Mouse (Mus musculus) midbrain, embryonic 14.5 days (tissue): ENCODE data around the gene Prmt8. TPM values are rescaled to one million over a fixed set of nuclear protein-coding genes. Genes with fewer than 3 reads are reported as not detected.
A peak's percentile ranks its signal among the peaks of the same experiment; 100 is the strongest.

Source experiments
- ATAC-seq: fragments of 200-750 bp; cut with Nextera tagmentation; 2 replicates; pipeline ENCODE4 v1.8.0; 2017; ENCODE audit warnings: moderate number of reproducible peaks, moderate library complexity; ENCODE audit not compliant: low FRiP score, low TSS enrichment
- DNase-seq: peaks from one replicate; pipeline ENCODE4 v3.0.0-alpha.2; 2015
- H3K27ac ChIP-seq: fragments of 300-500 bp; sonication (generic); replicated peaks from 2 replicates; pipeline ENCODE4 v1.5.1; 2014; ENCODE audit warnings: mild to moderate bottlenecking, low read depth, low read length, moderate library complexity
- H3K27me3 ChIP-seq: fragments of 300-500 bp; sonication (generic); 2 replicates; pipeline ENCODE4 v1.6.1; 2014; ENCODE audit warnings: low read length, control low read depth, mixed read lengths; ENCODE audit not compliant: control insufficient read depth, insufficient read depth
- H3K36me3 ChIP-seq: fragments of 300-500 bp; sonication (generic); 2 replicates; pipeline ENCODE4 v1.6.1; 2014; ENCODE audit warnings: low read length, control low read depth; ENCODE audit not compliant: control insufficient read depth, insufficient read depth
- H3K4me1 ChIP-seq: fragments of 300-500 bp; sonication (generic); 2 replicates; pipeline ENCODE4 v1.6.1; 2014; ENCODE audit warnings: mild to moderate bottlenecking, antibody characterized with exemption, low read length, control low read depth; ENCODE audit not compliant: control insufficient read depth, insufficient read depth
- H3K4me2 ChIP-seq: fragments of 300-500 bp; sonication (generic); 2 replicates; pipeline ENCODE4 v1.6.1; 2014; ENCODE audit warnings: mild to moderate bottlenecking, low read length, moderate library complexity
- H3K4me3 ChIP-seq: fragments of 300-500 bp; sonication (generic); replicated peaks from 2 replicates; pipeline ENCODE4 v1.5.1; 2014; ENCODE audit warnings: low read depth, low read length
- H3K9ac ChIP-seq: fragments of 300-500 bp; sonication (generic); replicated peaks from 2 replicates; pipeline ENCODE4 v1.6.1; 2014; ENCODE audit warnings: mild to moderate bottlenecking, low read length, moderate library complexity
- H3K9me3 ChIP-seq: fragments of 300-500 bp; sonication (generic); 2 replicates; pipeline ENCODE4 v1.6.1; 2016; ENCODE audit warnings: low read length, control low read depth, mixed read lengths; ENCODE audit not compliant: control insufficient read depth
- WGBS: fragments of 180-500 bp; shearing (Covaris S2); extraction: QIAGEN DNeasy Blood & Tissue Kit; methylation state at CpG from one replicate; pipeline ENCODE4 v1.1.7; 2014; 5-methylcytosine and 5-hydroxymethylcytosine counted together
- polyA plus RNA-seq: library from polyadenylated mRNA; unstranded; fragments of >200 nt; fragmentation: Nextera tagmentation; extraction: Ambion mirVana; gene quantifications from 2 replicates; pipeline ENCODE4 v1.2.1, GENCODE M21; 2014

Prmt8 gene
- polyA plus RNA-seq, 1 experiment from 2014 or later = 28.5 TPM

- Histone ChIP-seq H3K36me3 (no peaks in the 10 kb centered on the region), H3K4me2 (peak overlapping the region; percentile 35), H3K27ac (peak overlapping the region; percentile 63), H3K9ac (no peak overlapping the region; the same call in 1 of the 2 replicates), H3K4me3 (peak overlapping the region; percentile 2; the same call in 1 of the 2 replicates), H3K27me3 (no peaks in the 10 kb centered on the region), H3K4me1 (peaks cover 16% of the 10 kb centered on the region), H3K9me3 (no peaks in the 10 kb centered on the region)
- ATAC-seq (peak; percentile 57; the same call in 1 of the 2 replicates), DNase-seq (peak; percentile 70)
- 5% methylated on average over 21 of the region's 21 CpGs for WGBS
Observed at GRCm38 (mm10) chr6:127717239-127718137, 51.8 kb downstream of the Prmt8 start.

- H3K27me3 ChIP-seq = no peaks in the 10 kb centered on the region
- WGBS = 53% methylated on average over 5 of the region's 5 CpGs
- ATAC-seq (no peak), DNase-seq (no peak)
- no peak overlapping the region for H3K4me2 ChIP-seq
- H3K9me3 ChIP-seq = no peaks in the 10 kb centered on the region
- H3K4me3 ChIP-seq = no peak overlapping the region
- peaks cover 3% of the 10 kb centered on the region; the same call in 1 of the 2 replicates for H3K36me3 ChIP-seq
- H3K4me1 ChIP-seq = peaks cover 16% of the 10 kb centered on the region
- H3K27ac ChIP-seq = no peak overlapping the region
- no peak overlapping the region for H3K9ac ChIP-seq
Observed at GRCm38 (mm10) chr6:127715428-127715827, 53.8 kb downstream of the Prmt8 start.

GRCm38 (mm10) chr6:127714906-127715305 lies 54.4 kb downstream of the Prmt8 start:
- DNase-seq = no peak
- no peak overlapping the region for H3K4me3 ChIP-seq
- no peak overlapping the region for H3K9ac ChIP-seq
- no peak overlapping the region for H3K27ac ChIP-seq
- no peaks in the 10 kb centered on the region for H3K9me3 ChIP-seq
- no peak overlapping the region for H3K4me2 ChIP-seq
- WGBS = 85% methylated on average over 5 of the region's 5 CpGs
- H3K4me1 ChIP-seq = peaks cover 16% of the 10 kb centered on the region
- H3K27me3 ChIP-seq = no peaks in the 10 kb centered on the region
- H3K36me3 ChIP-seq = peaks cover 3% of the 10 kb centered on the region; the same call in 1 of the 2 replicates
- no peak for ATAC-seq

GRCm38 (mm10) chr6:127708218-127708628 lies 61.0 kb downstream of the Prmt8 start:
- WGBS = 65% methylated on average over 1 of the region's 1 CpGs
- peaks cover 10% of the 10 kb centered on the region for H3K4me1 ChIP-seq
- no peak overlapping the region for H3K4me3 ChIP-seq
- H3K27me3 ChIP-seq = no peaks in the 10 kb centered on the region
- peaks cover 6% of the 10 kb centered on the region; the same call in 1 of the 2 replicates for H3K36me3 ChIP-seq
- no peak for ATAC-seq
- H3K4me2 ChIP-seq = no peak overlapping the region
- no peak overlapping the region; the same call in 1 of the 2 replicates for H3K27ac ChIP-seq
- H3K9ac ChIP-seq = no peak overlapping the region
- peak; percentile 50 for DNase-seq
- H3K9me3 ChIP-seq = no peaks in the 10 kb centered on the region

- Histone ChIP-seq H3K4me3 (no peak overlapping the region), H3K27ac (peak overlapping the region; percentile 77), H3K9ac (peak overlapping the region; percentile 16; the same call in 1 of the 2 replicates), H3K27me3 (no peaks in the 10 kb centered on the region), H3K9me3 (no peaks in the 10 kb centered on the region), H3K4me1 (peaks cover 24% of the 10 kb centered on the region), H3K36me3 (peaks cover 6% of the 10 kb centered on the region; the same call in 1 of the 2 replicates), H3K4me2 (no peak overlapping the region)
- peak; percentile 91 for ATAC-seq
- DNase-seq = peak; percentile 80
- WGBS = 6% methylated on average over 10 of the region's 11 CpGs
Observed at GRCm38 (mm10) chr6:127701036-127701783, 68.1 kb downstream of the Prmt8 start.

- no peak overlapping the region for H3K4me2 ChIP-seq
- WGBS = 93% methylated on average over 7 of the region's 7 CpGs
- no peaks in the 10 kb centered on the region for H3K27me3 ChIP-seq
- H3K4me3 ChIP-seq = no peak overlapping the region
- H3K9me3 ChIP-seq = no peaks in the 10 kb centered on the region
- ATAC-seq = no peak
- 0 out of 2 replicates have a peak, but pooled peaks cover 4% of the 10 kb centered on the region for H3K4me1 ChIP-seq
- no peak overlapping the region for H3K27ac ChIP-seq
- 0 out of 2 replicates have a peak, but pooled peaks cover 9% of the 10 kb centered on the region for H3K36me3 ChIP-seq
- no peak overlapping the region for H3K9ac ChIP-seq
- DNase-seq = no peak
Observed at GRCm38 (mm10) chr6:127693681-127694080, 75.6 kb downstream of the Prmt8 start.

- H3K9me3 ChIP-seq = no peaks in the 10 kb centered on the region
- H3K4me3 ChIP-seq = no peak overlapping the region
- H3K27me3 ChIP-seq = no peaks in the 10 kb centered on the region
- H3K9ac ChIP-seq = no peak overlapping the region
- H3K4me2 ChIP-seq = no peak overlapping the region
- ATAC-seq (no peak), DNase-seq (no peak)
- H3K36me3 ChIP-seq = 0 out of 2 replicates have a peak, but pooled peaks cover 9% of the 10 kb centered on the region
- WGBS = 75% methylated on average over 7 of the region's 7 CpGs
- 0 out of 2 replicates have a peak, but pooled peaks cover 4% of the 10 kb centered on the region for H3K4me1 ChIP-seq
- H3K27ac ChIP-seq = no peak overlapping the region
Observed at GRCm38 (mm10) chr6:127692298-127692697, 77.0 kb downstream of the Prmt8 start.

- DNase-seq (no peak), ATAC-seq (no peak)
- no peaks in the 10 kb centered on the region for H3K9me3 ChIP-seq
- H3K36me3 ChIP-seq = no peaks in the 10 kb centered on the region
- 90% methylated on average over 6 of the region's 6 CpGs for WGBS
- no peak overlapping the region for H3K9ac ChIP-seq
- H3K4me3 ChIP-seq = no peak overlapping the region
- peaks cover 16% of the 10 kb centered on the region for H3K4me1 ChIP-seq
- no peak overlapping the region for H3K4me2 ChIP-seq
- no peak overlapping the region for H3K27ac ChIP-seq
- H3K27me3 ChIP-seq = no peaks in the 10 kb centered on the region
Observed at GRCm38 (mm10) chr6:127687181-127687860, 82.0 kb downstream of the Prmt8 start.
